Mouse (Mus musculus) myocyte (in vitro differentiated cells): Measurements from ENCODE around the gene Brms1. TPM values are rescaled to one million over a fixed set of nuclear protein-coding genes. Genes with fewer than 3 reads are reported as not detected.
A peak's percentile ranks its signal among the peaks of the same experiment; 100 is the strongest.

ENCODE experiments used
- H3K27me3 ChIP-seq: one replicate; pipeline ENCODE4 v1.6.1; 2011; ENCODE audit not compliant: control insufficient read depth, insufficient read depth, insufficient read length
- H3K36me3 ChIP-seq: one replicate; pipeline ENCODE4 v1.6.1; 2011; ENCODE audit not compliant: control insufficient read depth, insufficient read depth
- H3K4me2 ChIP-seq: one replicate; pipeline ENCODE4 v1.6.1; 2011; ENCODE audit warnings: low read depth, control low read depth
- H3K4me3 ChIP-seq: one replicate; pipeline ENCODE4 v1.5.1; 2011; ENCODE audit warnings: mild to moderate bottlenecking, control low read depth, moderate library complexity
- H3K79me2 ChIP-seq: one replicate; pipeline ENCODE4 v1.6.1; 2011; ENCODE audit not compliant: control insufficient read depth, insufficient read depth
- H3ac ChIP-seq: one replicate; pipeline ENCODE4 v1.6.1; 2011; ENCODE audit not compliant: control insufficient read depth, insufficient read length
- CEBPB ChIP-seq: IDR thresholded peaks from 2 replicates; pipeline ENCODE4 v1.6.1; 2011; ENCODE audit warnings: mild to moderate bottlenecking, moderate library complexity; ENCODE audit not compliant: poor library complexity, insufficient read depth, severe bottlenecking
- E2F4 ChIP-seq: IDR thresholded peaks from one replicate; pipeline ENCODE4 v1.6.1; 2011; ENCODE audit warnings: mild to moderate bottlenecking, control low read depth, moderate library complexity; ENCODE audit not compliant: insufficient read depth
- MAX ChIP-seq: IDR thresholded peaks from one replicate; pipeline ENCODE4 v1.6.1; 2011; ENCODE audit warnings: low read depth, mild to moderate bottlenecking, control low read depth
- MYOD1 ChIP-seq, 3 experiments: IDR thresholded peaks; one replicate each; pipeline ENCODE4 v1.6.1; 2011; ENCODE audit warnings: control low read depth in 2 of 3, low read depth in 2 of 3, mild to moderate bottlenecking in 2 of 3, moderate library complexity in 1 of 3; ENCODE audit not compliant: insufficient read length in 2 of 3, control insufficient read depth in 1 of 3
- MYOG ChIP-seq, 3 experiments: IDR thresholded peaks; one replicate each; pipeline ENCODE4 v1.6.1; 2011; ENCODE audit warnings: control low read depth in 2 of 3, low read depth in 2 of 3, mild to moderate bottlenecking in 2 of 3; ENCODE audit not compliant: insufficient read length in 2 of 3, control insufficient read depth in 1 of 3, insufficient read depth in 1 of 3
- POLR2A ChIP-seq: IDR thresholded peaks from one replicate; pipeline ENCODE4 v1.6.1; 2011; ENCODE audit warnings: low read depth, mild to moderate bottlenecking, control low read depth, moderate library complexity; ENCODE audit not compliant: insufficient read length
- POLR2AphosphoS2 ChIP-seq: IDR thresholded peaks from one replicate; pipeline ENCODE4 v1.6.1; 2011; ENCODE audit warnings: low read depth, control low read depth; ENCODE audit not compliant: insufficient read length
- REST ChIP-seq: IDR thresholded peaks from one replicate; pipeline ENCODE4 v1.6.1; 2011; ENCODE audit warnings: mild to moderate bottlenecking, control low read depth, moderate library complexity; ENCODE audit not compliant: insufficient read depth, insufficient read length
- SRF ChIP-seq: IDR thresholded peaks from one replicate; pipeline ENCODE4 v1.6.1; 2011; ENCODE audit warnings: low read depth; ENCODE audit not compliant: control insufficient read depth, insufficient read length
- TCF12 ChIP-seq: IDR thresholded peaks from one replicate; pipeline ENCODE4 v1.6.1; 2011; ENCODE audit warnings: mild to moderate bottlenecking, control low read depth; ENCODE audit not compliant: poor library complexity, insufficient read depth, severe bottlenecking
- TCF3 ChIP-seq: IDR thresholded peaks from one replicate; pipeline ENCODE4 v1.6.1; 2011; ENCODE audit warnings: low read depth, control low read depth; ENCODE audit not compliant: insufficient read length
- USF1 ChIP-seq: IDR thresholded peaks from one replicate; pipeline ENCODE4 v1.6.1; 2011; ENCODE audit warnings: low read depth, mild to moderate bottlenecking, control low read depth, moderate library complexity
- polyA plus RNA-seq: library from polyadenylated mRNA; unstranded; fragments of >200 nt; fragmentation: generic; extraction: Trizol; gene quantifications from one replicate; pipeline ENCODE4 v1.2.1, GENCODE M21; 2012; ENCODE audit warnings: missing spikeins

The Brms1 gene
- polyA plus RNA-seq, 1 experiment, result 45.8 TPM

GRCm38 (mm10) chr19:5079279-5079678 lies 38.1 kb downstream of the Brms1 start:
- Histone ChIP-seq H3K27me3 (no peaks in the 10 kb centered on the region), H3K4me2 (no peak overlapping the region), H3K4me3 (no peak overlapping the region), H3ac (no peak overlapping the region), H3K79me2 (no peaks in the 10 kb centered on the region), H3K36me3 (no peaks in the 10 kb centered on the region)
- TF ChIP-seq TCF3 (no peak), USF1 (peak; percentile 63), POLR2AphosphoS2 (no peak)

DNA sequence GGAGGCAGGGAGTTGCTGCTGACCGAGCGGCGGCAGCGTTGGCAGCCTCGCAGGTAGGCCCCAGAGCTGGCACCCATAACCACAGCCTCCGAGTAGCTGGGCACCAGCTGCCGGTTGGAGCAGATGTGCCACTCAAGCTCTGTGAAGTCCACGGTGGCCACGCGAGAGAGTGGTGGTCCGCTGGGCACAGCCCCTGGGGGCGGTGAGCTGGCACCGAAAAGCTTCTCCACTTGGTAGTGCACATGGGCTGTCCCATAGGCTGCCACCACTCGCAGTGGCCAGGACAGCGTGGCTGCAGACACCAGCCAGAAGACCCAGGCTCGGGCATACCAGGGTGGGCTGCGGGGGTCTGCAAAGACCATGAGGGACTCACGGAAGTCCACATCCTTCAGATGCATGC lies 40.9 kb downstream of the Brms1 start:
- H3K27me3 ChIP-seq, result no peaks in the 10 kb centered on the region
- H3ac ChIP-seq, result no peak overlapping the region

DNA sequence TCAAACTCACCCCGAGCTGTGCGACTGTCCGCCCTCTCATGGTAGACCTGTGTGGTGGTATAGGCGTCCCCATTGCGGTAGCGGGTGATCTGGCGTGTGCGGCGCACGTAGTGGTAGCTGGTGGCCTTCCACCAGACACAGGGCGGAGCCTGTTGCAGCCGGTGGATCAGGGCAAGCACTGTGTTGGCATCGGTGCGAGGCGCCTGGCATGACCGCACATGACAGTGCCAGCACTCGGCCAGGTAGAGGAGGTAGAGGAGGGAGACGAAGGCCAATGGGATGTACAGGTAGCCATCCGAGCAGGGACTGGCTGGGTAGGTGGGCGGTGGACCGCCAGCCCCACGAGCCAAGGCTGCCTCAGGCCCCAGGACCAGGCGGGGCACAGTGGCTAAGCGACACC lies 41.4 kb downstream of the Brms1 start:
- Histone ChIP-seq H3K27me3 (no peaks in the 10 kb centered on the region), H3K4me2 (no peak overlapping the region), H3K36me3 (no peaks in the 10 kb centered on the region), H3K79me2 (no peaks in the 10 kb centered on the region), H3K4me3 (no peak overlapping the region), H3ac (no peak overlapping the region)
- TF ChIP-seq CEBPB (no peak), SRF (no peak), MAX (no peak), E2F4 (no peak), REST (no peak), USF1 (no peak), POLR2AphosphoS2 (no peak), POLR2A (no peak), MYOD1 (IDR thresholded peaks at IDR 0.05; ENCODE audit: control insufficient read depth in 1 of 3, insufficient read length in 2 of 3, low read depth in 2 of 3) (no peak), MYOG (IDR thresholded peaks at IDR 0.05; ENCODE audit: control insufficient read depth in 1 of 3, insufficient read depth in 1 of 3, insufficient read length in 2 of 3, low read depth in 2 of 3) (no peak), TCF12 (no peak), TCF3 (no peak)

More for the DNA sequence above, 40.9 kb downstream of the Brms1 start:
- H3K36me3 ChIP-seq, result no peaks in the 10 kb centered on the region
- H3K4me3 ChIP-seq, result no peak overlapping the region
- H3K79me2 ChIP-seq, result no peaks in the 10 kb centered on the region
- TF ChIP-seq TCF3 (no peak), POLR2A (no peak), CEBPB (no peak), MAX (no peak), REST (no peak), MYOD1 (IDR thresholded peaks at IDR 0.05; ENCODE audit: control insufficient read depth in 1 of 3, insufficient read length in 2 of 3, low read depth in 2 of 3) (no peak)
- no peak overlapping the region for H3K4me2 ChIP-seq

DNA sequence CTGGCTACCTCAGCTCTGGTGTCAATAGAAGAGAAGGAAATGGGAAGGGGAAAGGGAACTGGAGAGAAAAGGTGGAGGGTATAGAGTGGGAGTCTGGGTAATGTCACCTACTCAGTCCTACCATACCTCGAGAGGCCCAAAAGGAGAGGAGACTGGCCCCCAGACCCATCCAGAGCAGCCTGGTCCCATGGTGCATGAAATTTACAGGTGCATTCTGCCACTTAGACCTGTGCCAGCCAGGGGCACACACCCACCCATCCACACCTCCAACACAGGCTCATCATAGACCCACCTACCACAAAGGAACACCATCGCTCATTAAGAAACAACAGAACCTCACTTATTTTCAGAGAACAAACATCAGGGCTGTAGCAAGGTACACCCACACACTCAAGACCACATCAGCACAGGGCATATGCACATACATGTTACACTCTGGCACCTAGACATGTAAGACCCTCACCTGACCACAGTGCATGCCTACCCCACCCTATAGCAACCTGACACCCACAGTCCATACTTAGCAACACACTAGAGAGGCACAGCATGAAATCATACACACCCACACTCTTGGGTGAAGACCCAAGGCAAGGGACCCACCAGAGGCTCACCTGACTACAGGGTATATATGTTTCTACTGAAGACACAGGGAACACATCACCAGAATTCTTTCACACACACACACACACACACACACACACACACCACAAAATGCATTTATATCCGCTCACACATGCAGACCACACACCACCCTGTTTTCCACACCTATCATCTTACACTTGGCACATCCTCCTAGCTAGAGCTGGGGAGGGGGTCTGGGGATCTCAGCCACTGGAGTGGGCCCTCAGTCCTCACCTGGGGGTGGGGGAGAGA lies 43.0 kb downstream of the Brms1 start:
- H3K4me3 ChIP-seq, result peak overlapping the region; percentile 53
- no peaks in the 10 kb centered on the region for H3K36me3 ChIP-seq
- TF ChIP-seq MYOD1 (IDR thresholded peaks at IDR 0.05; ENCODE audit: control insufficient read depth in 1 of 3, insufficient read length in 2 of 3, low read depth in 2 of 3), result no peak
- TF ChIP-seq CEBPB, result no peak
- TF ChIP-seq TCF12, result no peak
- no peak for TF ChIP-seq POLR2AphosphoS2
- no peak for TF ChIP-seq SRF
- TF ChIP-seq POLR2A, result no peak
- no peak for TF ChIP-seq MAX
- TF ChIP-seq MYOG (IDR thresholded peaks at IDR 0.05; ENCODE audit: control insufficient read depth in 1 of 3, insufficient read depth in 1 of 3, insufficient read length in 2 of 3, low read depth in 2 of 3), result no peak
- TF ChIP-seq REST, result no peak
- TF ChIP-seq E2F4, result no peak
- H3K4me2 ChIP-seq, result peak overlapping the region; percentile 95
- H3K79me2 ChIP-seq, result no peaks in the 10 kb centered on the region
- no peaks in the 10 kb centered on the region for H3K27me3 ChIP-seq
- peak overlapping the region; percentile 57 for H3ac ChIP-seq

GRCm38 (mm10) chr19:5084834-5085144 lies 43.6 kb downstream of the Brms1 start:
- TF ChIP-seq MYOD1 (IDR thresholded peaks at IDR 0.05; ENCODE audit: control insufficient read depth in 1 of 3, insufficient read length in 2 of 3, low read depth in 2 of 3) (peak in 1 of 3 experiments; percentile 0), POLR2A (peak; percentile 14), CEBPB (no peak), MYOG (IDR thresholded peaks at IDR 0.05; ENCODE audit: control insufficient read depth in 1 of 3, insufficient read depth in 1 of 3, insufficient read length in 2 of 3, low read depth in 2 of 3) (peak in 1 of 3 experiments; percentile 26)
- Histone ChIP-seq H3K79me2 (no peaks in the 10 kb centered on the region), H3K36me3 (no peaks in the 10 kb centered on the region), H3K4me3 (peak overlapping the region; percentile 53), H3ac (peak overlapping the region; percentile 57), H3K27me3 (no peaks in the 10 kb centered on the region), H3K4me2 (peak overlapping the region; percentile 95)
